Mouse (Mus musculus) lung, embryonic 15.5 days (tissue): ENCODE data around the gene Kcnma1. TPM values are rescaled to one million over a fixed set of nuclear protein-coding genes. Genes with fewer than 3 reads are reported as not detected.

Experiments used
- ATAC-seq: fragments of 200-750 bp; cut with Nextera tagmentation; 2 replicates; pipeline ENCODE4 v1.8.0; 2017; ENCODE audit warnings: moderate number of reproducible peaks, borderline replicate concordance; ENCODE audit not compliant: low FRiP score, low TSS enrichment; ENCODE audit errors: extremely low read depth
- H3K27ac ChIP-seq: fragments of 300-500 bp; sonication (generic); 2 replicates; pipeline ENCODE4 v1.5.1; 2015; ENCODE audit warnings: moderate library complexity, mild to moderate bottlenecking, inconsistent platforms
- H3K27me3 ChIP-seq: fragments of 300-500 bp; sonication (generic); 2 replicates; pipeline ENCODE4 v1.6.1; 2015; ENCODE audit warnings: inconsistent platforms
- H3K36me3 ChIP-seq: fragments of 300-500 bp; sonication (generic); 2 replicates; pipeline ENCODE4 v1.6.1; 2015; ENCODE audit warnings: inconsistent platforms
- H3K4me1 ChIP-seq: fragments of 300-500 bp; sonication (generic); 2 replicates; pipeline ENCODE4 v1.6.1; 2015; ENCODE audit warnings: inconsistent platforms
- H3K4me2 ChIP-seq: fragments of 300-500 bp; sonication (generic); 2 replicates; pipeline ENCODE4 v1.6.1; 2015; ENCODE audit warnings: inconsistent platforms, mild to moderate bottlenecking, moderate library complexity
- H3K4me3 ChIP-seq: fragments of 300-500 bp; sonication (generic); 2 replicates; pipeline ENCODE4 v1.5.1; 2015; ENCODE audit warnings: mild to moderate bottlenecking, inconsistent platforms
- H3K9ac ChIP-seq: fragments of 300-500 bp; sonication (generic); 2 replicates; pipeline ENCODE4 v1.6.1; 2015; ENCODE audit warnings: inconsistent platforms
- H3K9me3 ChIP-seq: fragments of 300-500 bp; sonication (generic); 2 replicates; pipeline ENCODE4 v1.6.1; 2016; ENCODE audit warnings: inconsistent platforms
- WGBS: fragments of 180-500 bp; shearing (Covaris S2); methylation state at CpG from one replicate; pipeline ENCODE4 v1.1.7; 2015; 5-methylcytosine and 5-hydroxymethylcytosine counted together
- polyA plus RNA-seq: library from polyadenylated mRNA; unstranded; fragments of >200 nt; fragmentation: Nextera tagmentation; extraction: Ambion mirVana; gene quantifications from 2 replicates; pipeline ENCODE4 v1.2.1, GENCODE M21; 2015

Gene Kcnma1
- polyA plus RNA-seq, 1 experiment from 2014 or later = 1.4 TPM

DNA sequence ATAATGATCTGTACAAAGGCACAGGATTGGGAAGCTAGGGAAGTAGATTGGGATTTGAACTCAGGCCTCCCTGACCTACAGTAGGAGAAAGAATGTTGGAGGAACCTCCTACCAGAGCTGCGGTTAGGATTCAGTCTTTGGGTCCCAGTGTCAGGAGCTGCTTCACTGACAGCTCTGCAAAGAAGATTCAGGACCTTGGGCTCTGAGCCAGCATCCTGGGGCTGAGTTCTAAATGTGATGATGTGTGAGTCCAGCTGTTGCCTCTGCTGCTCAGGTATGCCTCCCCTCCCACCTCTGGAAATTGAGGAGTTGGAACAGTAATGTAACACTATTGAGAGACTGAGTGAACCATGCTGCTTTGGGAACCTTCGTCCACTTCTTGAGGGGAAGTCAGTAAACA lies 266.3 kb downstream of the Kcnma1 start:
- Histone ChIP-seq H3K9ac (no peak overlapping the region), H3K9me3 (no peaks in the 10 kb centered on the region), H3K36me3 (no peaks in the 10 kb centered on the region), H3K4me1 (no peaks in the 10 kb centered on the region), H3K4me2 (no peak overlapping the region), H3K4me3 (no peak overlapping the region), H3K27ac (no peak overlapping the region), H3K27me3 (no peaks in the 10 kb centered on the region)
- no peak for ATAC-seq
- WGBS = 50% methylated on average over 2 of the region's 2 CpGs

DNA sequence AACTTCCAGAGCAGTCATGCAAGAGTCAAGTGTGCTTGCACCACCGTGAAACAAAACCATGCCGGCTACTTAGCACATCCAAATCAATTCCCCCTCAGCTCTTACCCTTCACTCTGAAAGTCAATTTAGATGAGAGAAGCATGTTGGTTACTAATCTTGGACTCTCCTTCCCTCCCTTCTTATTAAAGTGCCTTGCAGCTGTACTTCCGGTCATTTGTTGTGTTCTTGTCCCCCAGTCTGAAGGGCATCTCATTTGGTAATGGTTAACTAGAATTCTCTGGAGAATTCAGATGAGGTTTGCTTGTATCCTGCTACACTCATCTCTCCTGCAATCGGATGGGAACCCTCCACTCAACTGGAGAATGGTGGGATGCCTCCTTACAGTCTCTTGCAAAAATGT lies 267.3 kb downstream of the Kcnma1 start:
- no peak overlapping the region for H3K27ac ChIP-seq
- H3K4me2 ChIP-seq = no peak overlapping the region
- H3K9ac ChIP-seq = no peak overlapping the region
- 75% methylated on average over 4 of the region's 4 CpGs for WGBS
- H3K27me3 ChIP-seq = no peaks in the 10 kb centered on the region
- no peak overlapping the region for H3K4me3 ChIP-seq
- no peaks in the 10 kb centered on the region for H3K9me3 ChIP-seq
- ATAC-seq = no peak
- H3K36me3 ChIP-seq = no peaks in the 10 kb centered on the region
- no peaks in the 10 kb centered on the region for H3K4me1 ChIP-seq

GRCm38 (mm10) chr14:23741531-23741930 lies 272.8 kb downstream of the Kcnma1 start:
- H3K4me3 ChIP-seq = no peak overlapping the region
- no peaks in the 10 kb centered on the region for H3K4me1 ChIP-seq
- H3K36me3 ChIP-seq = no peaks in the 10 kb centered on the region
- no peak for ATAC-seq
- H3K9me3 ChIP-seq = no peaks in the 10 kb centered on the region
- H3K27ac ChIP-seq = no peak overlapping the region
- H3K27me3 ChIP-seq = no peaks in the 10 kb centered on the region
- H3K9ac ChIP-seq = no peak overlapping the region
- H3K4me2 ChIP-seq = no peak overlapping the region

DNA sequence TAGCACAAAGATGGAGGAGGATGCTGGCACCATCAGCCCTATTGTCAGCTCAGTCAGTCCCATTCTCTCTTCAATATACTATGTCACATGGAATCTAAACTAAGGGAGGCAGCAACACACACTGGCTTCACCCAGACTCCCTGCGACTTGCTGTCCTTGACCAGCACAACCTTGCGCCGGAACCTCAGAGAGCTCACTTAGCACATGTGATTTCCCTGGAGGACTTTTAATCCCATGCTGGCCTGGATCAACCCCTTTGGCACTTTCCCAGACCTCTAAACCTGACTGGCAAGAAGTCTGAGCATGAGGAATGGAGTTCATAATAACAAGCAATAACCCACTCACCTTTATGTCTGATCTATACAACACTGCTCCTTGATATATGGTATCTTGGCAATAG lies 280.1 kb downstream of the Kcnma1 start:
- WGBS = 82% methylated on average over 3 of the region's 3 CpGs
- Histone ChIP-seq H3K4me3 (no peak overlapping the region), H3K27ac (no peak overlapping the region), H3K4me1 (no peaks in the 10 kb centered on the region), H3K36me3 (no peaks in the 10 kb centered on the region), H3K27me3 (no peaks in the 10 kb centered on the region), H3K4me2 (no peak overlapping the region), H3K9ac (no peak overlapping the region), H3K9me3 (no peaks in the 10 kb centered on the region)
- ATAC-seq = no peak

DNA sequence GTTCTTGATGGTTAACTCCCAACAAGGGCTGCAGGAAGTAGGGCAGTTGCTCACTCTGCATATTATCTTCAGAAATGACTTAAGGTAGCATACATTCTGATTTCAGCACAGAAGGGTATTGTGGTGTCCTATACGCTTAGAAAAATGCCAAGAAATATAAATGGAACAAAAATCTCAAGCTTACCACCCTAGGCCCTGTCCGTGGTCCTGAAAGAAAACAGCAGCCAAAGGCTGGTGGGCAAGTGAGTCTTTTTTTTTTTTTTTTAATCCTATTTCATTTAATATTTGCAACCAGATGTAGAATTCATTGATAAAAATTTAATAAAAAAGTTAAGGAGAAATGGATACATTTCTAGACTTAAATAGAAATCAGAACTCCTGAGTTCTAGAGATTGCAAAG lies 284.9 kb downstream of the Kcnma1 start:
- Histone ChIP-seq H3K9ac (no peak overlapping the region), H3K9me3 (no peaks in the 10 kb centered on the region), H3K27me3 (no peaks in the 10 kb centered on the region), H3K4me3 (no peak overlapping the region), H3K27ac (no peak overlapping the region), H3K4me1 (no peaks in the 10 kb centered on the region), H3K36me3 (no peaks in the 10 kb centered on the region), H3K4me2 (no peak overlapping the region)
- ATAC-seq = no peak
- 31% methylated on average over 2 of the region's 2 CpGs for WGBS

DNA sequence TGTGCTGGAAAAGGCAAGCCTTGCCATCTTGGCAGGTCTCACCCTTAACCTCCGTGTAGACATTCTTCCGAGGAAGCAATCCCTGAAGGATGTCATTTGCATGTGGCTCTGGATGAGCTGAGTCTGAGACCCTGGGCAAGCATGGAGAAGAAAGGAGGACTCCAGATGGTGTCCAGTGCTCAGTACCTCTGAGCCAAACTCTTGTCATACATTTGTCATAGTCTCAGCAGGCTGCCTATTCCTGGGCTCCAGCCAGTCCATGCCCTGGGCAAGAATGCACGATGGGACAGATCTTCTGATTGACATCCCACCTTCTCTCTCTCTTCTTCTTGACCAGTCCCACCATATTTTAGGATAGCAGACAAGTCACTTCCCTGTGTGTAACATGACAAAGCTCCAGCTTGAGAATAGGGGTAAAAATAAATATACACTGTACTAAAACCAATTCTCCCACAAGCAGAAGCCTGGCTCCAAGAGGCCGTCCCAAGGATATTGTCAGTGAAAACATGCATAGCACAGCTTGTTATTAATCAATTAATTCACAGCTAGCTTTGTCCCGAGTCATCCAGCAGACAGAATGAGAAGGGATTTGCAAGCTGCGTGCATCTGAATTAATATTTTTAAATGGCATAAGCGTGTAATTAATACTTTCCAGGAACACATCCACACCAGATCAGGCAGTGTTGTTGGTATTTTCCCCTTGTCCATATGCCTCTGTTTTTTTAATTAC lies 290.4 kb downstream of the Kcnma1 start:
- no peak for ATAC-seq
- Histone ChIP-seq H3K4me2 (no peak overlapping the region), H3K9ac (no peak overlapping the region), H3K27ac (no peak overlapping the region), H3K4me1 (no peaks in the 10 kb centered on the region), H3K4me3 (no peak overlapping the region), H3K36me3 (no peaks in the 10 kb centered on the region), H3K27me3 (no peaks in the 10 kb centered on the region), H3K9me3 (no peaks in the 10 kb centered on the region)
- 68% methylated on average over 7 of the region's 7 CpGs for WGBS

- Histone ChIP-seq H3K27ac (no peak overlapping the region), H3K4me2 (no peak overlapping the region), H3K4me3 (no peak overlapping the region), H3K36me3 (no peaks in the 10 kb centered on the region), H3K9ac (no peak overlapping the region), H3K9me3 (no peaks in the 10 kb centered on the region), H3K4me1 (no peaks in the 10 kb centered on the region), H3K27me3 (no peaks in the 10 kb centered on the region)
- ATAC-seq = no peak
- 75% methylated on average over 3 of the region's 3 CpGs for WGBS
These were observed 295.0 kb downstream of the Kcnma1 start for GRCm38 (mm10) chr14:23719246-23719645.

DNA sequence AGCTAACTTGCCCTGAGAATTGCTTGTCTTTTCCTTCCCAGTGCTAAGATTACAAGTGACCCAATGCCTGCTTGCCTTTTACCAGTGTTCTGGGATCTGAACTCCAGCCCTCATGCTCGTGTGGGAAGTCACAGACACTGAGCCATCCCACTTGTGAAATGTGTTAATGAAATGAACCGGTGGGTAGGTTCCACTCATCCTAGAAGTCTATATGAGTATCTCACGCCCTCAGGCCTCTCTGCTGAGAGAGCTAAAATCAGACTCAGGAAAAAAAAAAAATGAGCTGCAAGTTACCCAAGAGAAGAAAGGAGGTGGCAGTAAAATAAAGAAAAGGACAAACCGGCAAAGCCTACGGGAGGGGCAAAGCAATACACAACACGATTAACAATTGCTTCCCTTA lies 295.6 kb downstream of the Kcnma1 start:
- H3K4me2 ChIP-seq = no peak overlapping the region
- no peak for ATAC-seq
- no peak overlapping the region for H3K9ac ChIP-seq
- no peak overlapping the region for H3K27ac ChIP-seq
- no peaks in the 10 kb centered on the region for H3K27me3 ChIP-seq
- H3K9me3 ChIP-seq = no peaks in the 10 kb centered on the region
- 80% methylated on average over 6 of the region's 6 CpGs for WGBS
- no peaks in the 10 kb centered on the region for H3K36me3 ChIP-seq
- H3K4me1 ChIP-seq = no peaks in the 10 kb centered on the region
- no peak overlapping the region for H3K4me3 ChIP-seq

- ATAC-seq = no peak
- 79% methylated on average over 7 of the region's 7 CpGs for WGBS
These were observed 299.7 kb downstream of the Kcnma1 start for GRCm38 (mm10) chr14:23714396-23715131.

GRCm38 (mm10) chr14:23712891-23713290 lies 301.4 kb downstream of the Kcnma1 start:
- WGBS = 81% methylated on average over 5 of the region's 5 CpGs
- Histone ChIP-seq H3K27ac (no peak overlapping the region), H3K9me3 (no peaks in the 10 kb centered on the region), H3K4me2 (no peak overlapping the region), H3K9ac (no peak overlapping the region), H3K4me3 (no peak overlapping the region), H3K27me3 (no peaks in the 10 kb centered on the region), H3K4me1 (no peaks in the 10 kb centered on the region), H3K36me3 (no peaks in the 10 kb centered on the region)
- ATAC-seq = no peak

More at GRCm38 (mm10) chr14:23714396-23715131, 299.7 kb downstream of the Kcnma1 start:
- no peaks in the 10 kb centered on the region for H3K4me1 ChIP-seq
- H3K36me3 ChIP-seq = no peaks in the 10 kb centered on the region
- H3K9me3 ChIP-seq = no peaks in the 10 kb centered on the region
- H3K4me2 ChIP-seq = no peak overlapping the region
- H3K9ac ChIP-seq = no peak overlapping the region
- H3K27ac ChIP-seq = no peak overlapping the region
- H3K4me3 ChIP-seq = no peak overlapping the region
- H3K27me3 ChIP-seq = no peaks in the 10 kb centered on the region

DNA sequence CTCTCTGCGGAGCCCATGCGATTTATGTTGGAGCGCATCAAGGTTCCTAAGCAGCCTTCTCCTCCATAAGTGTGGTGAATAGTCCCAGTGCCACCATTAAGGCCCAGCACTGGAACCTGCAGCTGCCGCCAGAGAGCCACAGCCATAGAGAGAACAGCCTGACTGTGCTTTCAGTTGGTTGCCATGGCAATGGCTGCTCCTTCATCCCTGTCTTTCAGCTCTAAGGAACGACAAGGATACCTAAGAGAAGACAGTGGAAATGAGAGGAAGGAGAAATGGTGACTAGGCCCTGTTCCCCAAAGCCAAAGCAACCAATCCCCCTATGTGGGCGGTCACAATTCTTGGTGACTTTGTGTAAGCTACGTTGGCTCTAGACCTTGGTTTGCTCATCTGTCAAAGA lies 303.3 kb downstream of the Kcnma1 start:
- Histone ChIP-seq H3K4me3 (no peak overlapping the region), H3K9me3 (no peaks in the 10 kb centered on the region), H3K9ac (no peak overlapping the region), H3K36me3 (no peaks in the 10 kb centered on the region), H3K27me3 (no peaks in the 10 kb centered on the region), H3K4me2 (no peak overlapping the region), H3K27ac (no peak overlapping the region), H3K4me1 (no peaks in the 10 kb centered on the region)
- 75% methylated on average over 7 of the region's 7 CpGs for WGBS
- no peak for ATAC-seq

DNA sequence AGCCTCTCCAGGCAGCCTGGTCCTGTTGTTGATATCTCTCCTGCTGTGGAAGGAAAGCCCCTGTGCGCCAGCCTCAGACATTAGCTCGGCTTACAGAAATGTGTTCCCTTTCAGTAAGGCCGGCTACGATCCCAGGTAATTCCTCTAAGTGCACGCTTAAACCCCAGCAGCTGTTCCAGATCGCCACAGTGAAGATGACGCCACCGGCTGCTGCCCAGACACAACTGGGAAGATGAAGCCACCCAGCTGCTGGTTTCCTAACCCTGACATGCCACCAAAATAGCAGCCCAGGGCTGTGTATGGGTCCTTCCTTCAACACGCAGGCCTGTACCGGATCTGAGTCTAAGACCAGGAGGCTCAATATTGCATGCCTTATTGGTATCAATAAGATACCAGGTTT lies 307.5 kb downstream of the Kcnma1 start:
- no peak for ATAC-seq
- no peak overlapping the region for H3K4me2 ChIP-seq
- no peaks in the 10 kb centered on the region for H3K4me1 ChIP-seq
- H3K27ac ChIP-seq = no peak overlapping the region
- no peaks in the 10 kb centered on the region for H3K36me3 ChIP-seq
- WGBS = 49% methylated on average over 10 of the region's 10 CpGs
- no peaks in the 10 kb centered on the region for H3K9me3 ChIP-seq
- H3K9ac ChIP-seq = no peak overlapping the region
- H3K27me3 ChIP-seq = no peaks in the 10 kb centered on the region
- H3K4me3 ChIP-seq = no peak overlapping the region
